Mouse (Mus musculus): ENCODE data around the gene Hoxb9.

Gene Hoxb9

GRCm38 (mm10) chr11:96284774-96285734 lies 13.8 kb downstream of the Hoxb9 start:
- DNase-seq (ENCODE audit: low spot score) = no peak

GRCm38 (mm10) chr11:96285771-96286738 lies 14.8 kb downstream of the Hoxb9 start, which contains the start of gene Hoxb7:
TSS of gene Hoxb7 (plus strand) at chr11:96286623.
- DNase-seq (ENCODE audit: low spot score) = no peak

- DNase-seq (ENCODE audit: low spot score) = no peak
Observed at GRCm38 (mm10) chr11:96286739-96287385, 15.6 kb downstream of the Hoxb9 start.

- DNase-seq (ENCODE audit: low spot score) = no peak
Observed at GRCm38 (mm10) chr11:96287411-96287810, 16.2 kb downstream of the Hoxb9 start.

- DNase-seq (ENCODE audit: low spot score) = no peak
Observed at GRCm38 (mm10) chr11:96288455-96289221, 17.4 kb downstream of the Hoxb9 start.

- DNase-seq (ENCODE audit: low spot score) = no peak
Observed at GRCm38 (mm10) chr11:96289293-96289692, 18.0 kb downstream of the Hoxb9 start.

GRCm38 (mm10) chr11:96289837-96290236 lies 18.6 kb downstream of the Hoxb9 start:
- DNase-seq (ENCODE audit: low spot score) = no peak

GRCm38 (mm10) chr11:96290705-96291355 lies 19.6 kb downstream of the Hoxb9 start:
- no peak for DNase-seq (ENCODE audit: low spot score)

- no peak for DNase-seq (ENCODE audit: low spot score)
Observed at GRCm38 (mm10) chr11:96291681-96292564, 20.7 kb downstream of the Hoxb9 start, which contains the start of gene Hoxb6. TSS of gene Hoxb6 (plus strand) at chr11:96292476.

- no peak for DNase-seq (ENCODE audit: low spot score)
Observed at GRCm38 (mm10) chr11:96292565-96293301, 21.5 kb downstream of the Hoxb9 start.

- no peak for DNase-seq (ENCODE audit: low spot score)
Observed at GRCm38 (mm10) chr11:96293302-96293921, 22.2 kb downstream of the Hoxb9 start.

GRCm38 (mm10) chr11:96294245-96295091 lies 23.2 kb downstream of the Hoxb9 start:
- no peak for DNase-seq (ENCODE audit: low spot score)

- DNase-seq (ENCODE audit: low spot score) = no peak
Observed at GRCm38 (mm10) chr11:96295092-96295835, 24.0 kb downstream of the Hoxb9 start.

GRCm38 (mm10) chr11:96296997-96297396 lies 25.7 kb downstream of the Hoxb9 start:
- no peak for DNase-seq (ENCODE audit: low spot score)

- DNase-seq (ENCODE audit: low spot score) = no peak
Observed at GRCm38 (mm10) chr11:96297428-96297827, 26.2 kb downstream of the Hoxb9 start.

GRCm38 (mm10) chr11:96297968-96298635 lies 26.8 kb downstream of the Hoxb9 start:
- no peak for DNase-seq (ENCODE audit: low spot score)
